Mouse (Mus musculus) stomach, postnatal 0 days (tissue): ENCODE results near the gene Tradd. TPM values are rescaled to one million over a fixed set of nuclear protein-coding genes. Genes with fewer than 3 reads are reported as not detected.

Experiments used
- ATAC-seq: fragments of 200-750 bp; cut with Nextera tagmentation; 2 replicates; pipeline ENCODE4 v1.8.0; 2017; ENCODE audit not compliant: low FRiP score, low TSS enrichment
- DNase-seq: peaks from one replicate; pipeline ENCODE4 v3.0.0-alpha.2; 2016; ENCODE audit warnings: low spot score
- H3K27ac ChIP-seq: fragments of 300-500 bp; sonication (generic); replicated peaks from 2 replicates; pipeline ENCODE4 v1.5.1; 2014; ENCODE audit warnings: mild to moderate bottlenecking, control low read depth
- H3K27me3 ChIP-seq: fragments of 300-500 bp; sonication (generic); 2 replicates; pipeline ENCODE4 v1.6.1; 2014; ENCODE audit warnings: low read length; ENCODE audit not compliant: control insufficient read depth, insufficient read depth
- H3K36me3 ChIP-seq: fragments of 300-500 bp; sonication (generic); 2 replicates; pipeline ENCODE4 v1.6.1; 2014; ENCODE audit warnings: low read length, mixed read lengths; ENCODE audit not compliant: control insufficient read depth, insufficient read depth
- H3K4me1 ChIP-seq: fragments of 300-500 bp; sonication (generic); replicated peaks from 2 replicates; pipeline ENCODE4 v1.6.1; 2014; ENCODE audit warnings: antibody characterized with exemption; ENCODE audit not compliant: control insufficient read depth, insufficient read depth
- H3K4me2 ChIP-seq: fragments of 300-500 bp; sonication (generic); replicated peaks from 2 replicates; pipeline ENCODE4 v1.6.1; 2014; ENCODE audit warnings: low read depth, mild to moderate bottlenecking, control low read depth, moderate library complexity
- H3K4me3 ChIP-seq: fragments of 300-500 bp; sonication (generic); 2 replicates; pipeline ENCODE4 v1.5.1; 2014; ENCODE audit warnings: low read depth, low read length, control low read depth
- H3K9ac ChIP-seq: fragments of 300-500 bp; sonication (generic); 2 replicates; pipeline ENCODE4 v1.6.1; 2014; ENCODE audit warnings: mild to moderate bottlenecking, low read length, control low read depth, mixed read lengths
- H3K9me3 ChIP-seq: fragments of 300-500 bp; sonication (generic); 2 replicates; pipeline ENCODE4 v1.6.1; 2016; ENCODE audit warnings: low read length; ENCODE audit not compliant: control insufficient read depth
- CTCF ChIP-seq: IDR thresholded peaks from 2 replicates; pipeline ENCODE4 v1.5.1; 2016; ENCODE audit warnings: antibody characterized with exemption, low read depth, mild to moderate bottlenecking, moderate library complexity
- EP300 ChIP-seq: optimal IDR thresholded peaks from 2 replicates; pipeline ENCODE3; 2016; ENCODE audit warnings: antibody characterized with exemption
- WGBS: fragments of 180-500 bp; shearing (Covaris S2); extraction: QIAGEN DNeasy Blood & Tissue Kit; methylation state at CpG from one replicate; pipeline ENCODE4 v1.1.7; 2014; 5-methylcytosine and 5-hydroxymethylcytosine counted together
- polyA plus RNA-seq: library from polyadenylated mRNA; unstranded; fragments of >200 nt; fragmentation: Nextera tagmentation; extraction: Ambion mirVana; gene quantifications from 2 replicates; pipeline ENCODE4 v1.2.1, GENCODE M21; 2015

The Tradd gene
- polyA plus RNA-seq, 1 experiment from 2014 or later: 28.6 TPM

- no peaks in the 10 kb centered on the region for H3K9me3 ChIP-seq
- H3K36me3 ChIP-seq: peaks cover 22% of the 10 kb centered on the region
- TF ChIP-seq EP300 (no peak), CTCF (no peak)
- H3K27me3 ChIP-seq: no peaks in the 10 kb centered on the region
- H3K4me1 ChIP-seq: peaks cover 5% of the 10 kb centered on the region; the same call in 1 of the 2 replicates
- no peak overlapping the region for H3K4me2 ChIP-seq
- WGBS: 67% methylated on average over 10 of the region's 10 CpGs
- no peak overlapping the region for H3K27ac ChIP-seq
- DNase-seq: peak; percentile 72
- H3K9ac ChIP-seq: no peak overlapping the region
- peak; percentile 75 for ATAC-seq
- no peak overlapping the region for H3K4me3 ChIP-seq
Observed at GRCm38 (mm10) chr8:105252680-105253537, 11.5 kb downstream of the Tradd start.

- no peak overlapping the region for H3K27ac ChIP-seq
- TF ChIP-seq EP300 (no peak), CTCF (no peak)
- no peak overlapping the region for H3K9ac ChIP-seq
- ATAC-seq: no peak
- H3K9me3 ChIP-seq: no peaks in the 10 kb centered on the region
- DNase-seq: no peak
- H3K4me3 ChIP-seq: no peak overlapping the region
- H3K27me3 ChIP-seq: no peaks in the 10 kb centered on the region
- WGBS: 88% methylated on average over 6 of the region's 6 CpGs
- peaks cover 29% of the 10 kb centered on the region for H3K36me3 ChIP-seq
- H3K4me1 ChIP-seq: peaks cover 5% of the 10 kb centered on the region; the same call in 1 of the 2 replicates
- no peak overlapping the region for H3K4me2 ChIP-seq
Observed at GRCm38 (mm10) chr8:105251954-105252353, 12.5 kb downstream of the Tradd start.

- H3K9ac ChIP-seq: no peak overlapping the region
- ATAC-seq: no peak
- no peak for TF ChIP-seq CTCF
- TF ChIP-seq EP300: no peak
- no peaks in the 10 kb centered on the region for H3K9me3 ChIP-seq
- no peak overlapping the region for H3K4me3 ChIP-seq
- no peaks in the 10 kb centered on the region for H3K27me3 ChIP-seq
- DNase-seq: no peak
- no peaks in the 10 kb centered on the region for H3K4me1 ChIP-seq
- H3K27ac ChIP-seq: no peak overlapping the region
- peaks cover 5% of the 10 kb centered on the region for H3K36me3 ChIP-seq
- H3K4me2 ChIP-seq: no peak overlapping the region
- WGBS: 95% methylated on average over 7 of the region's 7 CpGs
Observed at GRCm38 (mm10) chr8:105241016-105241415, 23.4 kb downstream of the Tradd start.

GRCm38 (mm10) chr8:105237442-105238142 lies 26.8 kb downstream of the Tradd start:
- no peak overlapping the region for H3K4me3 ChIP-seq
- no peak for ATAC-seq
- H3K9me3 ChIP-seq: no peaks in the 10 kb centered on the region
- DNase-seq: no peak
- WGBS: 73% methylated on average over 14 of the region's 14 CpGs
- no peak overlapping the region for H3K9ac ChIP-seq
- H3K27ac ChIP-seq: no peak overlapping the region
- TF ChIP-seq EP300: no peak
- no peak for TF ChIP-seq CTCF
- no peak overlapping the region for H3K4me2 ChIP-seq
- peaks cover 4% of the 10 kb centered on the region for H3K36me3 ChIP-seq
- H3K27me3 ChIP-seq: no peaks in the 10 kb centered on the region
- H3K4me1 ChIP-seq: no peaks in the 10 kb centered on the region

- no peak overlapping the region for H3K4me3 ChIP-seq
- TF ChIP-seq EP300 (no peak), CTCF (no peak)
- whole genome bisulfite sequencing: 50% methylated on average over 1 of the region's 1 CpGs
- no peaks in the 10 kb centered on the region for H3K27me3 ChIP-seq
- H3K9ac ChIP-seq: no peak overlapping the region
- no peak overlapping the region for H3K27ac ChIP-seq
- no peaks in the 10 kb centered on the region; the same call in none of the 2 replicates for H3K36me3 ChIP-seq
- H3K4me2 ChIP-seq: no peak overlapping the region
- no peaks in the 10 kb centered on the region for H3K4me1 ChIP-seq
- no peak for ATAC-seq
- DNase-seq: no peak
- H3K9me3 ChIP-seq: no peaks in the 10 kb centered on the region
Observed at GRCm38 (mm10) chr8:105235206-105235605, 29.2 kb downstream of the Tradd start.
